Mouse (Mus musculus): ENCODE data around the gene Tgm5.
A peak's percentile ranks its signal among the peaks of the same experiment; 100 is the strongest.
"Not testable (repeated sequence)": the region's sequence is repeated elsewhere in the genome, so short reads cannot be mapped to it uniquely, and the experiment has no call there.

Tgm5 gene

GRCm38 (mm10) chr2:121039382-121039781, 46.3 kb downstream of the Tgm5 start:
- DNase-seq (ENCODE audit: low spot score): no peak

DNA sequence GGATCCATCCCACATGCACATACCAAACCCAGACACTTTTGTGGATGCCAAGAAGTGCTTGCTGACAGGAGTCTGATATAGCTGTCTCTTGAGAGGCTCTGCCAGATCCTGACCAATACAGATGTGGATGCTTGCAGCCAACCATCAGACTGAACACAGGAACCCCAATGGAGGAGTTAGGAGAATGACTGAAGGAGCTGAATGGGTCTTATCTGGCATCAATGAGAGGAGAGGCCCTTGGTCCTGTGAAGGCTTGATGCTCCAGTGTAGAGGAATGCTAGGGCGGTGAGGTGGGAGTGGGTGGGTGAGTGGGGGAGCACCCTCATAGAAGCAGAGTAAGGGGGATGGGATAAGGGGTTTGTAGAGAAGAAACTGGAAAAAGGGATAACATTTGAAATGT, 46.8 kb downstream of the Tgm5 start:
- not testable (repeated sequence) for DNase-seq (ENCODE audit: low spot score)

DNA sequence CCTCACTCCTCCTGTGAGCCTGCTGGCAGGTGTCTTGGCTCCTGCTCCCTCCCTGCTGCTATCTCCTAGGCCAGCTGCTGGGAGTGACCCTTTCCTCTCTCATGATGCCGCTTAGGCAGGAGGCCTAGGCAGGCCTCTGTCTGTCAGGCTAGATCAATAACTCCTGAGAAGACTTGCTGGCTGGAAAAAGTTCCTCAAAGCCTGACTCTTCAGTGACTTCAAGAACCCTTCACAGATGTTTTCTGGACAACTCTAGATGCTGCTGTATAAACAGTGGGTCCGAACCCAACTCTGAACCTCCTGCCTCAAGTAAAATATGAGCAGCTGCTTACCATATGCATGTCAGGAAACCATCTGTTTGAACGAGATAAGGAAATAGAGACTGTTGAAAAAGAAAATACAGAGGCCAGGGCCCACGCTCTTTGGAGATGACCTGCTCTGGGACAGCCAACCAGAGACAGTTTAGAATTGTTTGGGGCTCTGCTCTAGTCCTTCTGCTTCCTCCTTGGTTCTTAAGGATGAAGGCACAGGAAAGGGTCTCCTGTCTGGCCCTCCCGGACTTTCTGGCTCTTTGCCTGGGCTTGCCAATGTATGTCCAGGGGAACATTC, 48.8 kb downstream of the Tgm5 start, which contains the start of gene Epb42:
TSS of gene Epb42 (minus strand) at position 340 of the 609 bp plus-strand sequence.
- no peak for DNase-seq (ENCODE audit: low spot score)

GRCm38 (mm10) chr2:121022918-121023317, 62.7 kb downstream of the Tgm5 start:
- no peak for DNase-seq (ENCODE audit: low spot score)

GRCm38 (mm10) chr2:121017151-121017550, 68.5 kb downstream of the Tgm5 start:
- no peak for DNase-seq (ENCODE audit: low spot score)

- no peak for DNase-seq (ENCODE audit: low spot score)
Measured at GRCm38 (mm10) chr2:121016226-121016625, 69.4 kb downstream of the Tgm5 start.

DNA sequence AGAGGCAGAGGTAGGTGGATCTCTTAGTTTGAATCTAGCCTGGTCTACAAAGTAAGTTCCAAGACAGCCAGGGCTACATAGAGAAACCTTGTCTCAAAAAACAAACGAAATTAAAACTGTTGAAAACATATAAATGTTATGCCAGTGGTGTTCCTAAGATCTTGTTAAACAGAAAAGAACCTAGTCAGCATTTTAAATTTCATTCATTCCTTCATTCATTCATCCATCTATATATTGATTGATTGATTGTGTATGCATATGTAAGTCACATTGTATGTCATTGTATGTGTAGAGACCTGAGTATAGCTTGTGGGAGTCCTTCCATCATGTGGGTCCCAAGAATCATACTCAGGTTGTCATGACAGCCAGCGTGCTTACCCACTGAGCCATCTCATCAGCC, 70.1 kb downstream of the Tgm5 start:
- no peak for DNase-seq (ENCODE audit: low spot score)

- DNase-seq (ENCODE audit: low spot score): no peak
Measured at GRCm38 (mm10) chr2:121012676-121013075, 73.0 kb downstream of the Tgm5 start.

GRCm38 (mm10) chr2:121009071-121009677, 76.5 kb downstream of the Tgm5 start:
- no peak for DNase-seq (ENCODE audit: low spot score)

GRCm38 (mm10) chr2:121008664-121009007, 77.0 kb downstream of the Tgm5 start:
- no peak for DNase-seq (ENCODE audit: low spot score)

GRCm38 (mm10) chr2:121007925-121008663, 77.5 kb downstream of the Tgm5 start, which contains the start of gene Ccndbp1:
Gene Ccndbp1 (plus strand): TSS chr2:121008403.
- DNase-seq (ENCODE audit: low spot score): peak; percentile 89

DNA sequence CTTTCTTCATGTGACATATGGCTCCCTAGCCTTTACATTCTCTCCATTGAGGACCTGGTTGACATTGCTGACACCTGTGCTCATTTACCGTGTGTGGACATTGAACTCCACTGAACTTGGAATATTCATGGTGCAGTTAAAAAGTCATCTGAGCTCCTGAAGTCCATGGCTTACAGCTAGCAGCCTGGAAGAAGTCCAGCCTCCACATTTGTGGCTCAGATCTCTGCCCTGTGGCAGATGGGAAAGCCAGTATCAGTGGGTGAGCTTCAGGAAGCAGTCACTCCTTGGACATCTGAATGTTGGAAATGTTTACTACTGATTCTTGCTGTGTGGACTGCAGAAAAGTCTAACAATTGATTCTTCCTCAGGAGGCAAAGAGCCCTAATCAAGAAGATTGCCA, 78.7 kb downstream of the Tgm5 start:
- no peak for DNase-seq (ENCODE audit: low spot score)

DNA sequence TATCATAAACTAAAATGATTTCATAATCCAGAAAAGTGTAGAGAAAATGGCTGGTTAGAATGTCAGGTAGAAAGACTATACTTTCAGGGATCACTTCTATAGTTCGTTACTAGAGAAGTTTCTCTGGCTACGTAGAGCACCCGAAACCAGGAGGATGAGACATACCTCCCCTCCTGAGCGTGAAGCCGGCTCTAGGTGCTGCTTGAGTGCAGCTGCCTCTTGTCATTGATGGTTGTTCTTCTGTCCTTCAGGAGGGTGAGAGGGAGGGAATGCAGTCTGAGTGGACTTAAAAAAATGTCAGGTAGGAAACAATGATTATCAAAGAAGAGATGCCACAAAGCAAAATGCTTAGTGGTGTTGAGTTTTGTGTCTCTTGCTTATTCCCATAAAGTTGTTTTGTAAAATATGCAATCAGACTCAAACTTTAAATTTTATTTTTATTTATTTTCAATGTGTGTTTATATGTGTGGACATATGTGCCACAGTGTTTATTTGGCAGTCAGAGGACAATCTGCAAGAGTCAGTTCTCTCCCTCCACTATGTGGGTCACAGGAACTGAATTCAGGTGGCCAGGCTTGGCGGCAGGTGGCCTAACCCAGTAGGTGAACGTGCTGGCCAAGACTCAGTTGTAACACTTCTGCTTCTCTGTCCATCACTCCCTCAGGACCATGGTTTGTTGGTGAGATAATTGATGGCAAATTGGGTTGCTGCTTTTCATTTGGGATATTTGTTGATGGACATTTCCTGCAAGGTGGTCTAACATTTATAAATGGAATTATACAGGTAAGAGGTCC, 81.4 kb downstream of the Tgm5 start:
- DNase-seq (ENCODE audit: low spot score): no peak

GRCm38 (mm10) chr2:121003586-121003985, 82.1 kb downstream of the Tgm5 start:
- DNase-seq (ENCODE audit: low spot score): no peak

GRCm38 (mm10) chr2:120998863-120999262, 86.8 kb downstream of the Tgm5 start:
- no peak for DNase-seq (ENCODE audit: low spot score)

GRCm38 (mm10) chr2:120996607-120997006, 89.0 kb downstream of the Tgm5 start:
- not testable (repeated sequence) for DNase-seq (ENCODE audit: low spot score)
